Mouse (Mus musculus): ENCODE data around the gene Nlrp10.

DNA sequence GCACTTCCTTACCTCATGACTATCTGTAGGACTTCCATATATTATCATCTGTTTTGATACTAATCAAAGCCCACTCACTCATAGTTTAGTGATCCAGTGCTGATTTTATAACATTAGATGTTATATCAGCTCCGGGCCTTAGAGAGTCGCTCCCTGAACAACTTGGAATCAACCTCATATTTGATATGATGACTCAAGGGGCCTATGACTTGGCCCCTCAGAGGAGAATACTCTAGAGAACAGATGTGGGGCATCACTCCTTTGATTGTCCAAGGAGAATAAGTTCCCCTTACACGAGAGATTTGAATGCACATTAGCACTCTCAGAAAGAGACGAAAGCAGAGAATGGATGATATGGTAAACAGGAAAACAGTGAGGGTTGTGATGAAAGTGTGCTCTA lies 45.1 kb downstream of the Nlrp10 start, which contains the start of gene Olfr518:
- TF ChIP-seq CTCF (IDR thresholded peaks at IDR 0.05; ENCODE audit: insufficient read depth, low read depth, low read length), result no peak
- TF ChIP-seq POLR2A (IDR thresholded peaks at IDR 0.05; ENCODE audit: insufficient read depth, low read depth, low read length), result no peak

Measured in olfactory bulb, adult 2 months (tissue).